Mouse (Mus musculus) ovary, postnatal 14 days (tissue): ENCODE measurements at regions not wholly inside any gene's neighbourhood (a gene's known extent, or its start where the extent isn't known, plus 50 kb on each side); places are given as distances from the start of the nearest gene placed in this dataset.
"Not testable (repeated sequence)": the region's sequence is repeated elsewhere in the genome, so short reads cannot be mapped to it uniquely, and the experiment has no call there.

Source experiments
- DNase-seq: peaks from one replicate; pipeline ENCODE4 v3.0.0; 2022; ENCODE audit warnings: low spot score

GRCm38 (mm10) chr15:14253602-14254301, 1080.3 kb upstream of the Cdh6 start:
- DNase-seq: no peak

GRCm38 (mm10) chr15:14251773-14252172, 1078.3 kb upstream of the Cdh6 start:
- no peak for DNase-seq

- no peak for DNase-seq
These were observed 1041.8 kb upstream of the Cdh6 start for GRCm38 (mm10) chr15:14215236-14215635.

GRCm38 (mm10) chr15:14214726-14215125, 1041.3 kb upstream of the Cdh6 start:
- DNase-seq: no peak

- DNase-seq: no peak
These were observed 1004.0 kb upstream of the Cdh6 start for GRCm38 (mm10) chr15:14177523-14177922.

GRCm38 (mm10) chr15:14137402-14137801, 963.9 kb upstream of the Cdh6 start:
- no peak for DNase-seq

GRCm38 (mm10) chr15:14123829-14124228, 950.4 kb upstream of the Cdh6 start:
- DNase-seq: no peak

GRCm38 (mm10) chr15:14118321-14118720, 944.8 kb upstream of the Cdh6 start:
- DNase-seq: not testable (repeated sequence)

- no peak for DNase-seq
These were observed 928.3 kb upstream of the Cdh6 start for GRCm38 (mm10) chr15:14101757-14102156.

- DNase-seq: peak; percentile 1
These were observed 878.4 kb upstream of the Cdh6 start for GRCm38 (mm10) chr15:14051872-14052271.
